Mouse (Mus musculus) gastrocnemius, adult 2 months (tissue): ENCODE data around the gene Gm20388. TPM values are rescaled to one million over a fixed set of nuclear protein-coding genes. Genes with fewer than 3 reads are reported as not detected.
A peak's percentile ranks its signal among the peaks of the same experiment; 100 is the strongest.

ENCODE experiments used
- DNase-seq: peaks from one replicate; pipeline ENCODE4 v3.0.0; 2022
- H3K27ac ChIP-seq: fragments of 200-600 bp; 2 replicates; pipeline ENCODE4 v1.8.1; 2022; ENCODE audit warnings: mild to moderate bottlenecking
- H3K4me3 ChIP-seq: fragments of 200-600 bp; 2 replicates; pipeline ENCODE4 v1.8.1; 2022; ENCODE audit warnings: mild to moderate bottlenecking, moderate library complexity
- CTCF ChIP-seq: fragments of 200-600 bp; IDR thresholded peaks from 2 replicates; pipeline ENCODE4 v1.8.1; 2022; ENCODE audit warnings: antibody characterized with exemption, mild to moderate bottlenecking, moderate library complexity
- intact Hi-C: fragments of 180-260 bp; cut with DNase I; formaldehyde crosslinking; loops from one replicate; pipeline ENCODE4 v1.15.1; 2025
- total RNA-seq, 2 experiments: library from RNA; stranded (reverse); gene quantifications; 2 replicates each; pipeline ENCODE4 v1.2.3; 2021

Gm20388 gene
- total RNA-seq, 2 experiments from 2014 or later, result 6.1 to 15.0 TPM

- no peak for TF ChIP-seq CTCF
- DNase-seq, result no peak
- H3K27ac ChIP-seq, result no peak overlapping the region
- H3K4me3 ChIP-seq, result no peak overlapping the region
- intact Hi-C loops, result no loop called here
These were observed 3935.9 kb downstream of the Gm20388 start for GRCm38 (mm10) chr8:123846509-123846908.

GRCm38 (mm10) chr8:123847546-123847945, 3936.9 kb downstream of the Gm20388 start:
- DNase-seq, result no peak
- TF ChIP-seq CTCF, result no peak
- H3K27ac ChIP-seq, result no peak overlapping the region
- H3K4me3 ChIP-seq, result no peak overlapping the region
- intact Hi-C loops, result no loop called here

GRCm38 (mm10) chr8:123849352-123849751, 3938.7 kb downstream of the Gm20388 start:
- no peak overlapping the region for H3K4me3 ChIP-seq
- DNase-seq, result no peak
- no peak overlapping the region for H3K27ac ChIP-seq
- intact Hi-C loops, result no loop called here
- no peak for TF ChIP-seq CTCF

GRCm38 (mm10) chr8:123851590-123851989, 3940.9 kb downstream of the Gm20388 start:
- Histone ChIP-seq H3K4me3 (no peak overlapping the region), H3K27ac (no peak overlapping the region)
- DNase-seq, result no peak
- intact Hi-C loops, result no loop called here
- TF ChIP-seq CTCF, result no peak

GRCm38 (mm10) chr8:123854252-123854651, 3943.6 kb downstream of the Gm20388 start:
- TF ChIP-seq CTCF, result no peak

GRCm38 (mm10) chr8:123854733-123855475, 3944.3 kb downstream of the Gm20388 start:
- Histone ChIP-seq H3K4me3 (no peak overlapping the region), H3K27ac (no peak overlapping the region)
- no peak for DNase-seq
- TF ChIP-seq CTCF, result no peak
- intact Hi-C loops, result no loop called here

More at GRCm38 (mm10) chr8:123854252-123854651, 3943.6 kb downstream of the Gm20388 start:
- DNase-seq, result no peak
- intact Hi-C loops, result no loop called here
- no peak overlapping the region for H3K4me3 ChIP-seq
- no peak overlapping the region for H3K27ac ChIP-seq

GRCm38 (mm10) chr8:123857361-123857760, 3946.7 kb downstream of the Gm20388 start:
- intact Hi-C loops, result no loop called here
- H3K4me3 ChIP-seq, result no peak overlapping the region
- no peak for DNase-seq
- no peak overlapping the region for H3K27ac ChIP-seq
- no peak for TF ChIP-seq CTCF

GRCm38 (mm10) chr8:123858574-123858940, 3947.9 kb downstream of the Gm20388 start:
- no peak for DNase-seq
- H3K4me3 ChIP-seq, result peak overlapping the region; percentile 84
- intact Hi-C loops, result no loop called here
- TF ChIP-seq CTCF, result no peak
- peak overlapping the region; percentile 81 for H3K27ac ChIP-seq

GRCm38 (mm10) chr8:123858941-123859647, 3948.5 kb downstream of the Gm20388 start:
- H3K27ac ChIP-seq, result peak overlapping the region; percentile 83
- H3K4me3 ChIP-seq, result peak overlapping the region; percentile 84

GRCm38 (mm10) chr8:123859648-123860259, 3949.1 kb downstream of the Gm20388 start, which contains the start of gene Ccsap:
Gene Ccsap, minus strand, starts transcription at chr8:123860209.
- Histone ChIP-seq H3K4me3 (peak within 1 kb of the TSS; percentile 84), H3K27ac (peak within 1 kb of the TSS; percentile 83)
- intact Hi-C loops, result no loop called here
- DNase-seq, result peak; percentile 68
- TF ChIP-seq CTCF, result no peak

More at GRCm38 (mm10) chr8:123858941-123859647, 3948.5 kb downstream of the Gm20388 start:
- TF ChIP-seq CTCF, result peak; percentile 54
- DNase-seq, result peak; percentile 95
- intact Hi-C loops, result no loop called here

GRCm38 (mm10) chr8:123860386-123860785, 3949.7 kb downstream of the Gm20388 start:
- Histone ChIP-seq H3K4me3 (no peak overlapping the region), H3K27ac (no peak overlapping the region)
- intact Hi-C loops, result no loop called here
- DNase-seq, result no peak
- no peak for TF ChIP-seq CTCF

GRCm38 (mm10) chr8:123865786-123866185, 3955.1 kb downstream of the Gm20388 start:
- intact Hi-C loops, result no loop called here

GRCm38 (mm10) chr8:123866971-123867370, 3956.3 kb downstream of the Gm20388 start:
- DNase-seq, result no peak
- no peak overlapping the region for H3K27ac ChIP-seq
- no peak for TF ChIP-seq CTCF
- intact Hi-C loops, result no loop called here
- H3K4me3 ChIP-seq, result no peak overlapping the region

More at GRCm38 (mm10) chr8:123865786-123866185, 3955.1 kb downstream of the Gm20388 start:
- Histone ChIP-seq H3K4me3 (no peak overlapping the region), H3K27ac (no peak overlapping the region)
- DNase-seq, result no peak
- TF ChIP-seq CTCF, result no peak
